Mouse (Mus musculus) kidney, postnatal 10 days (tissue): Measurements from ENCODE around the gene Arhgap31.

ENCODE experiments used
- DNase-seq: peaks from one replicate; pipeline ENCODE4 v3.0.0; 2021; ENCODE audit warnings: mixed read lengths

Gene Arhgap31

GRCm38 (mm10) chr16:38648783-38649430 lies 64.2 kb downstream of the Arhgap31 start:
- no peak for DNase-seq

- DNase-seq, result no peak
These were observed 64.9 kb downstream of the Arhgap31 start for GRCm38 (mm10) chr16:38648155-38648554.

- DNase-seq, result no peak
These were observed 68.6 kb downstream of the Arhgap31 start for GRCm38 (mm10) chr16:38644455-38644854.

GRCm38 (mm10) chr16:38637085-38637484 lies 76.0 kb downstream of the Arhgap31 start:
- DNase-seq, result peak; percentile 45

- DNase-seq, result no peak
These were observed 76.4 kb downstream of the Arhgap31 start for GRCm38 (mm10) chr16:38636682-38637081.

GRCm38 (mm10) chr16:38635833-38636390 lies 77.2 kb downstream of the Arhgap31 start:
- no peak for DNase-seq

GRCm38 (mm10) chr16:38632147-38632546 lies 80.9 kb downstream of the Arhgap31 start:
- peak; percentile 78 for DNase-seq

GRCm38 (mm10) chr16:38625811-38626369 lies 87.2 kb downstream of the Arhgap31 start:
- DNase-seq, result peak; percentile 42

- no peak for DNase-seq
These were observed 87.7 kb downstream of the Arhgap31 start for GRCm38 (mm10) chr16:38625411-38625810.

- DNase-seq, result no peak
These were observed 88.8 kb downstream of the Arhgap31 start for GRCm38 (mm10) chr16:38624303-38624702.

- DNase-seq, result no peak
These were observed 90.8 kb downstream of the Arhgap31 start for GRCm38 (mm10) chr16:38622283-38622682.

GRCm38 (mm10) chr16:38620696-38621450 lies 92.2 kb downstream of the Arhgap31 start:
- DNase-seq, result peak; percentile 26

GRCm38 (mm10) chr16:38619054-38619453 lies 94.0 kb downstream of the Arhgap31 start:
- peak; percentile 88 for DNase-seq

- no peak for DNase-seq
These were observed 95.1 kb downstream of the Arhgap31 start for GRCm38 (mm10) chr16:38617977-38618376.

GRCm38 (mm10) chr16:38613646-38614045 lies 99.4 kb downstream of the Arhgap31 start:
- DNase-seq, result no peak

GRCm38 (mm10) chr16:38612646-38613045 lies 100.4 kb downstream of the Arhgap31 start:
- DNase-seq, result no peak

- no peak for DNase-seq
These were observed 104.0 kb downstream of the Arhgap31 start for GRCm38 (mm10) chr16:38609092-38609491.

GRCm38 (mm10) chr16:38608687-38609086 lies 104.4 kb downstream of the Arhgap31 start:
- DNase-seq, result no peak

- no peak for DNase-seq
These were observed 106.6 kb downstream of the Arhgap31 start for GRCm38 (mm10) chr16:38606509-38606908.

- DNase-seq, result no peak
These were observed 109.9 kb downstream of the Arhgap31 start for GRCm38 (mm10) chr16:38602989-38603804.

GRCm38 (mm10) chr16:38598986-38599680 lies 113.9 kb downstream of the Arhgap31 start:
- no peak for DNase-seq

GRCm38 (mm10) chr16:38596651-38597050 lies 116.4 kb downstream of the Arhgap31 start:
- DNase-seq, result no peak
